Mouse (Mus musculus) stomach, postnatal 0 days (tissue): ENCODE results near the gene Ikbip. TPM values are rescaled to one million over a fixed set of nuclear protein-coding genes. Genes with fewer than 3 reads are reported as not detected.

ENCODE experiments used
- ATAC-seq: fragments of 200-750 bp; cut with Nextera tagmentation; 2 replicates; pipeline ENCODE4 v1.8.0; 2017; ENCODE audit not compliant: low FRiP score, low TSS enrichment
- DNase-seq: peaks from one replicate; pipeline ENCODE4 v3.0.0-alpha.2; 2016; ENCODE audit warnings: low spot score
- H3K27ac ChIP-seq: fragments of 300-500 bp; sonication (generic); replicated peaks from 2 replicates; pipeline ENCODE4 v1.5.1; 2014; ENCODE audit warnings: mild to moderate bottlenecking, control low read depth
- H3K27me3 ChIP-seq: fragments of 300-500 bp; sonication (generic); 2 replicates; pipeline ENCODE4 v1.6.1; 2014; ENCODE audit warnings: low read length; ENCODE audit not compliant: control insufficient read depth, insufficient read depth
- H3K36me3 ChIP-seq: fragments of 300-500 bp; sonication (generic); 2 replicates; pipeline ENCODE4 v1.6.1; 2014; ENCODE audit warnings: low read length, mixed read lengths; ENCODE audit not compliant: control insufficient read depth, insufficient read depth
- H3K4me1 ChIP-seq: fragments of 300-500 bp; sonication (generic); replicated peaks from 2 replicates; pipeline ENCODE4 v1.6.1; 2014; ENCODE audit warnings: antibody characterized with exemption; ENCODE audit not compliant: control insufficient read depth, insufficient read depth
- H3K4me2 ChIP-seq: fragments of 300-500 bp; sonication (generic); replicated peaks from 2 replicates; pipeline ENCODE4 v1.6.1; 2014; ENCODE audit warnings: low read depth, mild to moderate bottlenecking, control low read depth, moderate library complexity
- H3K4me3 ChIP-seq: fragments of 300-500 bp; sonication (generic); 2 replicates; pipeline ENCODE4 v1.5.1; 2014; ENCODE audit warnings: low read depth, low read length, control low read depth
- H3K9ac ChIP-seq: fragments of 300-500 bp; sonication (generic); 2 replicates; pipeline ENCODE4 v1.6.1; 2014; ENCODE audit warnings: mild to moderate bottlenecking, low read length, control low read depth, mixed read lengths
- H3K9me3 ChIP-seq: fragments of 300-500 bp; sonication (generic); 2 replicates; pipeline ENCODE4 v1.6.1; 2016; ENCODE audit warnings: low read length; ENCODE audit not compliant: control insufficient read depth
- CTCF ChIP-seq: IDR thresholded peaks from 2 replicates; pipeline ENCODE4 v1.5.1; 2016; ENCODE audit warnings: antibody characterized with exemption, low read depth, mild to moderate bottlenecking, moderate library complexity
- EP300 ChIP-seq: optimal IDR thresholded peaks from 2 replicates; pipeline ENCODE3; 2016; ENCODE audit warnings: antibody characterized with exemption
- WGBS: fragments of 180-500 bp; shearing (Covaris S2); extraction: QIAGEN DNeasy Blood & Tissue Kit; methylation state at CpG from one replicate; pipeline ENCODE4 v1.1.7; 2014; 5-methylcytosine and 5-hydroxymethylcytosine counted together
- polyA plus RNA-seq: library from polyadenylated mRNA; unstranded; fragments of >200 nt; fragmentation: Nextera tagmentation; extraction: Ambion mirVana; gene quantifications from 2 replicates; pipeline ENCODE4 v1.2.1, GENCODE M21; 2015

The Ikbip gene
- polyA plus RNA-seq, 1 experiment from 2014 or later = 37.3 TPM

- no peak overlapping the region for H3K4me3 ChIP-seq
- H3K36me3 ChIP-seq = no peaks in the 10 kb centered on the region
- TF ChIP-seq CTCF (no peak), EP300 (no peak)
- no peaks in the 10 kb centered on the region for H3K9me3 ChIP-seq
- no peak overlapping the region for H3K9ac ChIP-seq
- no peaks in the 10 kb centered on the region for H3K4me1 ChIP-seq
- no peak overlapping the region for H3K27ac ChIP-seq
- peak; percentile 94 for ATAC-seq
- peak; percentile 25 for DNase-seq
- no peaks in the 10 kb centered on the region for H3K27me3 ChIP-seq
- no peak overlapping the region for H3K4me2 ChIP-seq
- 67% methylated on average over 1 of the region's 1 CpGs for WGBS
Observed at GRCm38 (mm10) chr10:91131565-91131964, 48.8 kb downstream of the Ikbip start.

- H3K4me2 ChIP-seq = no peak overlapping the region
- no peaks in the 10 kb centered on the region for H3K9me3 ChIP-seq
- 91% methylated on average over 7 of the region's 7 CpGs for WGBS
- H3K27ac ChIP-seq = no peak overlapping the region
- TF ChIP-seq CTCF = no peak
- no peak for TF ChIP-seq EP300
- H3K36me3 ChIP-seq = no peaks in the 10 kb centered on the region
- H3K4me1 ChIP-seq = no peaks in the 10 kb centered on the region
- ATAC-seq (no peak), DNase-seq (no peak)
- no peaks in the 10 kb centered on the region for H3K27me3 ChIP-seq
- H3K4me3 ChIP-seq = no peak overlapping the region
- no peak overlapping the region for H3K9ac ChIP-seq
Observed at GRCm38 (mm10) chr10:91135302-91135972, 52.7 kb downstream of the Ikbip start.

DNA sequence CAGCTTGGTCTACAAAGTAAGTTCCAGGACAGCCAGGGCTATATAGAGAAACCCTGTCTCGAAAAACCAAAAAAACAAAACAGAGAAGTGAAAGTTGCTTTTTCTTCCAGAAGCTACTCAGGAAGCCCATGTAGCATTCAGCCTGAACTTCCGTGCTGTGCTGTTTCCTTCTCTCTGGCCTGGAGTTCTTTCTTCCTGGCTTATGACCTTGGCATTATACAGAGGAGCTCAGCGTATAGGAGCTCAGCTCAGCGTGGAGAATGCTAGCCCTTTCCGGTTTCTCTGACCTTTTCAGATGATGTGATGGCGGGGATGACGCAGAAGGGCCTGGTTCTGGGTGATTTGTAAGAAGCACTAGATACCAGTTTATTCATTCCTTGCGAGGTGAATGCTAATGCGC is 54.7 kb downstream of the Ikbip start:
- Histone ChIP-seq H3K4me2 (no peak overlapping the region), H3K27ac (no peak overlapping the region), H3K4me1 (no peaks in the 10 kb centered on the region), H3K9me3 (no peaks in the 10 kb centered on the region), H3K9ac (no peak overlapping the region), H3K36me3 (no peaks in the 10 kb centered on the region), H3K4me3 (no peak overlapping the region), H3K27me3 (no peaks in the 10 kb centered on the region)
- no peak for DNase-seq
- 75% methylated on average over 9 of the region's 9 CpGs for WGBS
- no peak for ATAC-seq
- TF ChIP-seq CTCF = no peak

GRCm38 (mm10) chr10:91138317-91138716 is 55.6 kb downstream of the Ikbip start:
- no peak for DNase-seq
- ATAC-seq = peak; percentile 74
- no peak overlapping the region for H3K4me2 ChIP-seq
- H3K36me3 ChIP-seq = no peaks in the 10 kb centered on the region
- no peaks in the 10 kb centered on the region for H3K27me3 ChIP-seq
- no peaks in the 10 kb centered on the region for H3K4me1 ChIP-seq
- H3K4me3 ChIP-seq = no peak overlapping the region
- no peak overlapping the region for H3K27ac ChIP-seq
- WGBS = 71% methylated on average over 3 of the region's 3 CpGs
- no peak overlapping the region for H3K9ac ChIP-seq
- TF ChIP-seq CTCF (no peak), EP300 (no peak)
- no peaks in the 10 kb centered on the region for H3K9me3 ChIP-seq

GRCm38 (mm10) chr10:91139148-91139766 is 56.5 kb downstream of the Ikbip start:
- no peak overlapping the region for H3K27ac ChIP-seq
- TF ChIP-seq CTCF (no peak), EP300 (no peak)

GRCm38 (mm10) chr10:91141564-91141963 is 58.8 kb downstream of the Ikbip start:
- 29% methylated on average over 2 of the region's 2 CpGs for WGBS
- ATAC-seq (peak; percentile 53), DNase-seq (no peak)
- no peak for TF ChIP-seq EP300
- TF ChIP-seq CTCF = peak; percentile 86
- H3K27ac ChIP-seq = no peak overlapping the region
- no peaks in the 10 kb centered on the region for H3K4me1 ChIP-seq
- no peak overlapping the region for H3K4me3 ChIP-seq
- peaks cover 6% of the 10 kb centered on the region; the same call in 1 of the 2 replicates for H3K36me3 ChIP-seq
- H3K9ac ChIP-seq = no peak overlapping the region
- no peaks in the 10 kb centered on the region for H3K9me3 ChIP-seq
- H3K27me3 ChIP-seq = no peaks in the 10 kb centered on the region
- H3K4me2 ChIP-seq = no peak overlapping the region

More at GRCm38 (mm10) chr10:91139148-91139766, 56.5 kb downstream of the Ikbip start:
- Histone ChIP-seq H3K4me2 (no peak overlapping the region), H3K36me3 (no peaks in the 10 kb centered on the region), H3K9ac (no peak overlapping the region), H3K4me1 (no peaks in the 10 kb centered on the region), H3K4me3 (no peak overlapping the region), H3K27me3 (no peaks in the 10 kb centered on the region), H3K9me3 (no peaks in the 10 kb centered on the region)
- ATAC-seq (no peak), DNase-seq (no peak)
- WGBS = 84% methylated on average over 14 of the region's 14 CpGs
